10 mouse cellular contexts compared by ENCODE assay signal in the genomic region with DNA sequence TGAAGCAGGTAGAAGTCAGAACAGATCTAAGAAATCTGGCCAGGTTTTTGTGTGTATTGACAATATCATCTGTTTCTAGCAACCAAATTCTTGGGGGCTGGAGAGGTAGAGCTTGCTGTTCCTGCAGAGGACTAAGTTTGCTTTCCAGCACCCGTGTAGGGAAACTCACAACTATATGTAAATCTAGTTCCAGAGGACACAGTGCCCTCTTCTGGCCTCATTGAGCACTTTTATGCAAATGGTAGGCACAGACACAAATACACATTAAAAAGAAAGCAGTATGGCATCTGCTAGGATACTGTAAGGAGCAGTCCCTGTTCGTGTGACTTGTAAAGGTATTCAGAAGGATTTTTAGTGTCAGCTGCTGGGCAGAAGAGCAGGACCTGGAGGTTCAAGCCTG. TPM values are rescaled to one million over a fixed set of nuclear protein-coding genes. Genes with fewer than 3 reads are reported as not detected.
A peak's percentile ranks its signal among the peaks of the same experiment; 100 is the strongest.
DNase-seq lines count a peak whose midpoint lies in the region; ATAC-seq lines count a peak whose summit lies in the region.
"Had no signal": no experiment of that assay in that cellular context is flagged by ENCODE, and none has a peak within 500 bp of the region (broad histone marks: within the 10 kb centered on the region; RNA-seq: fewer than 3 reads in every experiment).

No protein-coding gene starts in this region.

- no peak for DNase-seq in frontal cortex, postnatal 14 days (ENCODE audit: low spot score in 2 of 2)
- DNase-seq in lung, postnatal 36 days, result peak; percentile 37
- no peak for DNase-seq in lung, postnatal 25 days (ENCODE audit: low spot score)
- DNase-seq in thymus, postnatal 14 days, result peak; percentile 33
- no peak for DNase-seq in frontal cortex, postnatal 36 days (ENCODE audit: low spot score in 2 of 2)
- DNase-seq: kidney, adult 11 months; lung, postnatal 10 days had no signal

- ATAC-seq in frontal cortex, adult (ENCODE audit: low TSS enrichment), result 0 out of 2 replicates have a peak, but pooled peaks have one; percentile 45
- ATAC-seq in common myeloid progenitor, adult 5-6 weeks (replicated peaks; ENCODE audit: low read depth, poor library complexity, severe bottlenecking), result peak; percentile 78
- no peak for ATAC-seq in cerebellum, adult (ENCODE audit: insufficient number of reproducible peaks, low FRiP score, low TSS enrichment)

RNA-seq across cellular contexts. Expression of a gene that starts 23.3 kb away (rescaled TPM):
- total RNA-seq in common myeloid progenitor, adult 5-6 weeks (2017), result 37.6 and 41.9 TPM in 2 replicates

RNA-seq across cellular contexts. Expression of a gene that starts 29.9 kb away (rescaled TPM):
- 56.3 and 77.1 TPM in 2 replicates for total RNA-seq in common myeloid progenitor, adult 5-6 weeks (2017)

RNA-seq across cellular contexts. Expression of a gene that starts 48.6 kb away (rescaled TPM):
- 50.8 and 58.6 TPM in 2 replicates for total RNA-seq in common myeloid progenitor, adult 5-6 weeks (2017)

Comparison
In these comparisons a context has a peak if more than half of its experiments do, and no peak if none do; other contexts are left out.
1. DNase-seq: peak in lung, postnatal 36 days (single experiment) and thymus, postnatal 14 days (single experiment); none in frontal cortex, postnatal 14 days (0 of 2), lung, postnatal 25 days (single experiment) and frontal cortex, postnatal 36 days (0 of 2).